ENCODE assay signal across 24 mouse cellular contexts in the genomic region with DNA sequence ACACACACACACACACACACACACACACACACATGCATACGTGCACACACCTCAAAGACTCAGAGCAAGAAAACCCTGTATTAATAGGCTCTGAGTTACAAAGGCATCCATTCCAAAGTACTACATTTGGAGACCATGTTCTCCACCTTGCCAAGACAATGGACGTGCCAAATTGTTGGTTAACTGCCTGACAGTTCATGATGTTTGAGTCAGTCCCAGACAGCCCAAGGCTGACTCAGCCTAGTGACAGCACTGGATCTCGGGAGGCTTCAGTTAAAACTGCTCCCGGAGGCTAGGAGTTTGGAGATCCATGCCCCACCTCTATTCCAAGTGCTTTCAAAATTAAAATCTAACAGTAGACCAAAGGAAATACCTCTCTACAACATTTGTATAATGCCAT.
A peak's percentile ranks its signal among the peaks of the same experiment; 100 is the strongest.
DNase-seq lines count a peak whose midpoint lies in the region; ATAC-seq and TF ChIP-seq lines count a peak whose summit lies in the region.
"Had no signal": no experiment of that assay in that cellular context is flagged by ENCODE, and none has a peak within 500 bp of the region (broad histone marks: within the 10 kb centered on the region; RNA-seq: fewer than 3 reads in every experiment).

No protein-coding gene starts in this region.

- H3K4me1 ChIP-seq in liver, postnatal 0 days (ENCODE audit: insufficient read depth) = no peaks in the 10 kb centered on the region
- H3K4me1 ChIP-seq: embryonic facial prominence, embryonic 15.5 days; heart, embryonic 13.5 days had no signal

- H3K9ac ChIP-seq in liver, postnatal 0 days (replicated peaks) = no peak overlapping the region
- H3K9ac ChIP-seq: embryonic facial prominence, embryonic 15.5 days; forebrain, postnatal 0 days; heart, embryonic 13.5 days; midbrain, embryonic 12.5 days; neural tube, embryonic 12.5 days had no signal

- no peak overlapping the region for H3K4me3 ChIP-seq in liver, postnatal 0 days (ENCODE audit: low read depth, low read length)
- H3K4me3 ChIP-seq: embryonic facial prominence, embryonic 15.5 days; forebrain, embryonic 10.5 days; heart, embryonic 13.5 days; midbrain, embryonic 12.5 days; neural tube, embryonic 12.5 days had no signal

- TF ChIP-seq CTCF in liver, postnatal 0 days (IDR thresholded peaks at IDR 0.05; ENCODE audit: low read depth) = no peak

- DNase-seq in cerebellum, postnatal 14 days = peak; percentile 15 to 16
- DNase-seq in cerebellum, adult 11 months = no peak
- DNase-seq in heart, postnatal 14 days = peak; percentile 15 to 18
- DNase-seq in heart, postnatal 10 days = no peak
- peak; percentile 54 for DNase-seq in 3T3-L1 (ENCODE audit: low read depth, low spot score)
- peak; percentile 10 for DNase-seq in adrenal gland, postnatal 10 days
- DNase-seq in right cerebral cortex, postnatal 4 days = no peak
- no peak for DNase-seq in liver, postnatal 0 days
- DNase-seq: B cell, adult 2 months; cerebellum, postnatal 36 days; forebrain, postnatal 0 days; kidney, adult 8-10 months; kidney, postnatal 25 days; left cerebral cortex, postnatal 4 days; lung, adult 2 months; right cerebral cortex, adult 18-20 months; spleen, adult 18-20 months; thymus, postnatal 25 days had no signal

- no peaks in the 10 kb centered on the region for H3K36me3 ChIP-seq in liver, postnatal 0 days (replicated peaks; ENCODE audit: insufficient read depth, low read length)
- H3K36me3 ChIP-seq: embryonic facial prominence, embryonic 15.5 days; forebrain, embryonic 10.5 days; heart, embryonic 13.5 days; midbrain, embryonic 12.5 days had no signal

- 72% methylated on average over 4 of the region's 4 CpGs for WGBS in liver, postnatal 0 days (ENCODE audit: insufficient replicate concordance)

- no peak overlapping the region for H3K4me2 ChIP-seq in liver, postnatal 0 days (ENCODE audit: low read depth, low read length)
- H3K4me2 ChIP-seq: embryonic facial prominence, embryonic 15.5 days; heart, embryonic 13.5 days; midbrain, embryonic 12.5 days; neural tube, embryonic 12.5 days had no signal

- no peak for TF ChIP-seq EP300 in liver, postnatal 0 days (IDR thresholded peaks at IDR 0.05; ENCODE audit: low read depth)

- ATAC-seq in liver, postnatal 0 days = no peak
- ATAC-seq: forebrain, postnatal 0 days; inflammation-experienced regulatory T-cells, adult 6 months had no signal

- no peaks in the 10 kb centered on the region for H3K27me3 ChIP-seq in liver, postnatal 0 days (ENCODE audit: insufficient read depth, low read length)
- H3K27me3 ChIP-seq: embryonic facial prominence, embryonic 15.5 days; heart, embryonic 13.5 days; midbrain, embryonic 12.5 days; neural tube, embryonic 12.5 days had no signal

- H3K9me3 ChIP-seq in liver, postnatal 0 days (ENCODE audit: low read length) = no peaks in the 10 kb centered on the region
- H3K9me3 ChIP-seq: embryonic facial prominence, embryonic 15.5 days; forebrain, embryonic 10.5 days; midbrain, embryonic 12.5 days; neural tube, embryonic 12.5 days had no signal

- intact Hi-C loops in heart, postnatal 14 days (cut with DNase I) = no loop called here
- intact Hi-C loops in heart, postnatal 10 days (cut with DNase I) = no loop called here

- no peak overlapping the region for H3K27ac ChIP-seq in liver, postnatal 0 days (ENCODE audit: low read depth)
- H3K27ac ChIP-seq: embryonic facial prominence, embryonic 15.5 days; forebrain, embryonic 10.5 days; heart, embryonic 13.5 days; midbrain, embryonic 12.5 days; neural tube, embryonic 12.5 days had no signal

Comparison
In these comparisons a context has a peak if more than half of its experiments do, and no peak if none do; other contexts are left out.
1. DNase-seq: peak in cerebellum, postnatal 14 days (2 of 2), heart, postnatal 14 days (2 of 2), 3T3-L1 (single experiment) and adrenal gland, postnatal 10 days (single experiment); none in cerebellum, adult 11 months (single experiment), heart, postnatal 10 days (0 of 2), right cerebral cortex, postnatal 4 days (single experiment) and liver, postnatal 0 days (single experiment).